Mouse (Mus musculus) embryonic facial prominence, embryonic 10.5 days (tissue): ENCODE data around the gene Syde2. TPM values are rescaled to one million over a fixed set of nuclear protein-coding genes. Genes with fewer than 3 reads are reported as not detected.
A peak's percentile ranks its signal among the peaks of the same experiment; 100 is the strongest.

Experiments used
- DNase-seq: peaks from one replicate; pipeline ENCODE4 v3.0.0-alpha.2; 2017; ENCODE audit warnings: low spot score
- H3K27ac ChIP-seq: fragments of 300-500 bp; sonication (generic); replicated peaks from 2 replicates; pipeline ENCODE4 v1.5.1; 2016; ENCODE audit warnings: mild to moderate bottlenecking
- H3K27me3 ChIP-seq: fragments of 300-500 bp; sonication (generic); replicated peaks from 2 replicates; pipeline ENCODE4 v1.6.1; 2016; ENCODE audit warnings: low read depth, mild to moderate bottlenecking; ENCODE audit not compliant: poor library complexity, severe bottlenecking
- H3K36me3 ChIP-seq: fragments of 300-500 bp; sonication (generic); replicated peaks from 2 replicates; pipeline ENCODE4 v1.6.1; 2016; ENCODE audit warnings: mild to moderate bottlenecking, moderate library complexity
- H3K4me1 ChIP-seq: fragments of 300-500 bp; sonication (generic); 2 replicates; pipeline ENCODE4 v1.6.1; 2016
- H3K4me3 ChIP-seq: fragments of 300-500 bp; sonication (generic); 2 replicates; pipeline ENCODE4 v1.5.1; 2016; ENCODE audit warnings: mild to moderate bottlenecking, moderate library complexity
- H3K9me3 ChIP-seq: fragments of 300-500 bp; sonication (generic); 2 replicates; pipeline ENCODE4 v1.6.1; 2016; ENCODE audit warnings: mild to moderate bottlenecking
- WGBS: fragments of 180-500 bp; shearing (Covaris S2); methylation state at CpG from one replicate; pipeline ENCODE4 v1.1.7; 2016; 5-methylcytosine and 5-hydroxymethylcytosine counted together
- polyA plus RNA-seq: library from polyadenylated mRNA; unstranded; fragments of >200 nt; fragmentation: Nextera tagmentation; extraction: Ambion mirVana; gene quantifications from 2 replicates; pipeline ENCODE4 v1.2.1, GENCODE M21; 2016

Gene Syde2
- polyA plus RNA-seq, 1 experiment from 2014 or later: 1.4 TPM

DNA sequence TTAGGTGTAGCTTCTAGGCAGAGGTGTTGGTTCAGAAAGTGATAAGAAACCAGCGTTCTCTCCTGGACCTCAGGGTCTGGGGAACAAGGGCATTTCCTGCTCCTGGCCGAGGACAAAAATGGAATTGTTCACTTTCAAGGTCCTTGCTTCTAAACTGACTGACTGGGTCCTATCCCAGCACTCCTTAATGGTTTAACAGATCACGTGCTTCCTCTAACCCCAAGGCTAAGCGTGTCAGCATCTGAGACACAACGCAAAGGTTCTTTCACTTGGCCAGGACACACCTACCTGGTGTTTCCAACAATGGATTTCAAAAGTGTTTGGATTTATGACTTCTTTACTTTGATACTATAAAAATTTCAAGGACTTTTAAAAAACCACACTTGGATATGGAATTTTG, 62.3 kb downstream of the Syde2 start:
- DNase-seq: no peak
- Histone ChIP-seq H3K4me1 (peaks cover 24% of the 10 kb centered on the region), H3K4me3 (no peak overlapping the region), H3K27ac (no peak overlapping the region), H3K27me3 (peaks cover 15% of the 10 kb centered on the region; the same call in 1 of the 2 replicates), H3K36me3 (no peaks in the 10 kb centered on the region), H3K9me3 (no peaks in the 10 kb centered on the region)
- 77% methylated on average over 5 of the region's 5 CpGs for WGBS

DNA sequence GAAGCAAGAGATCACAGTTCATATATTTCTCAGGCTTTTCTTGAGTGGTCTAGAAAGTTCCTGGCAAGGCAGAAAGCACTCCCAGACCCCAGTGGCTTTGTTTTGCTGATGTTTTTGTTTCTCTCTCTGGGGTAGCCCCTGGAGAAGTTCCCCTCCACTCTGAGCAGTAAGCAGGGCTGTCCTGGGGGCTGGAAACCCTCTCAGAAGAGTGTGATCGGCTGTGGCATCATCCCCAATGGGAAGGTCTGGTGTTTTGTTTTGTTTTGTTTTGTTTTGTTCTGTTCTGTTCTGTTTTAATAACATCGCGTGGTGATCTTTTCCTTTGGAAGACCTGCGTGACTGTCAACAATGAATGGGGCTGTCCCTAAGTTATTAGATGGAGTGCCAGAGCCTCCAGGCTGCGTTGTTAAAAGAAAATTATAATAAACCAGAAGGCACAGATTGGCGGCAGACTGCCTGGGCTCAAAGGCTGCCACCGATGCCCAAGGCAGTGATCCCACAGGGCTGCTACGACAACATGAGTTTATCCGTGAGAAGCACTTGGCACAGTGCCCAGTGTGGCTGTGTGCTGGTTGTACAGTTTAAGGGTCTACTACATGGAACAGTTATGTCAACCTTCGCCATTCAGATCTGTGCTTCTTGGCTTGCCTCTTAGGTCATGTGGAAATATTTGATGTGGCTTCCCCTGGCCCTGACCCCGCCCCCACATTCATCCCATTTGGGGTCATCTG, 63.8 kb downstream of the Syde2 start:
- WGBS: 74% methylated on average over 11 of the region's 11 CpGs
- Histone ChIP-seq H3K4me3 (no peak overlapping the region), H3K9me3 (no peaks in the 10 kb centered on the region), H3K27me3 (peaks cover 20% of the 10 kb centered on the region; the same call in 1 of the 2 replicates), H3K27ac (no peak overlapping the region), H3K4me1 (peaks cover 20% of the 10 kb centered on the region), H3K36me3 (no peaks in the 10 kb centered on the region)
- DNase-seq: no peak

DNA sequence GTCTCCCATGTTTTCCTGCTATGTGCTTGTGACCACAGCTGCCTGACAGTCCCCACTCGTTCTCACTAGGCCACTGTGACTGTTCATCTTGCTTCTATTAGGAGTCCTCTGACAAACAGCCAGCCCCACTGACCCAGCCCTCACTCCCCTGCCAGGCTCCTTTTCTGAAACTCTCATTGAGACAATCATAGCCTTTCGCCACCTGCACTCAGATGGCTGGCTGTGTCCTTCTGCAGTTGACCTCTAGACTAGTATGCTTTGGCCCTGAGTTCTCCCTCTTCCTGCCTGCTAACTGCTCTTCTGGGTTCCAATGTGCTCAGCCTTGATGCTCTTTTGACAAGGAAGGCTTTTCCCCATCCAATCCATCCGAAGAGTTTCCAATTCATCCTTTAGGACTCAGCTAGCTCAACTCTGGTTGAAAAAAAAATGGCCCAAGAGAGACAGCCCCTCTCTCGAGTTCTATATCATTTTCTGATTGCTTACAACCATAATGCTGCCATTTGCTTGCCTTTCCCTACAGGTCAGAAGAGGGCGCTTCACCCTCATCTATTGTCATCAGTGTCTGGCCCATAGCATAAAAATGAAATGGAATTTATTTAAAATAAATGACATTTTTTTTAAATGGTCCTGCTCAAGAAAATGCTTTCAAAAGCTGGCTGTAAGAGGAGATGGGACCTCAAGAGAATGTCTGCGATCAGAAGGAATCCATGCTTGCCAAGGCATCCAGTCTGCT, 65.6 kb downstream of the Syde2 start:
- Histone ChIP-seq H3K27me3 (peaks cover 24% of the 10 kb centered on the region; the same call in 1 of the 2 replicates), H3K27ac (no peak overlapping the region), H3K4me1 (peaks cover 6% of the 10 kb centered on the region; the same call in 1 of the 2 replicates), H3K4me3 (no peak overlapping the region), H3K36me3 (no peaks in the 10 kb centered on the region), H3K9me3 (no peaks in the 10 kb centered on the region)
- 70% methylated on average over 6 of the region's 6 CpGs for WGBS
- no peak for DNase-seq

DNA sequence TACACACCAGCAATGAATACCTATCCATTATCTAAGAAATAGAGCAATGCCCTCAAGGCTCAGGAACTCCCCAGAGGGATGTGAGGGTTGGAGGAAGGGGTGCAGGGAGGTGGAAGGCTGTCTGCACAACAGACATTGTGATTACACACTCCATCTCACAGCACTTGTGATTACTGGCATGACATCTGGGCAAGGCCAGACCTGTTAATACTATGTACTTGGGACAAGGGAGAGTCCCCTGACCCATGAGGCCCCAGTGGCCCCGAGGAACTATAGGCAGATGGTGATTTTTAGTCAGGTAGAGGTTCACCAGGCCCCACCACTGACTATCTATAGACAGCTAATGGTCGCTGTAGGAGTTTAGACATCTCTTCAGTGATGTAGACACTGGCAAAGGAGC, 66.2 kb downstream of the Syde2 start:
- H3K4me1 ChIP-seq: peaks cover 6% of the 10 kb centered on the region; the same call in 1 of the 2 replicates
- no peaks in the 10 kb centered on the region for H3K9me3 ChIP-seq
- peaks cover 19% of the 10 kb centered on the region; the same call in 1 of the 2 replicates for H3K27me3 ChIP-seq
- H3K27ac ChIP-seq: no peak overlapping the region
- WGBS: 76% methylated on average over 2 of the region's 2 CpGs
- no peaks in the 10 kb centered on the region for H3K36me3 ChIP-seq
- DNase-seq: no peak
- no peak overlapping the region for H3K4me3 ChIP-seq

DNA sequence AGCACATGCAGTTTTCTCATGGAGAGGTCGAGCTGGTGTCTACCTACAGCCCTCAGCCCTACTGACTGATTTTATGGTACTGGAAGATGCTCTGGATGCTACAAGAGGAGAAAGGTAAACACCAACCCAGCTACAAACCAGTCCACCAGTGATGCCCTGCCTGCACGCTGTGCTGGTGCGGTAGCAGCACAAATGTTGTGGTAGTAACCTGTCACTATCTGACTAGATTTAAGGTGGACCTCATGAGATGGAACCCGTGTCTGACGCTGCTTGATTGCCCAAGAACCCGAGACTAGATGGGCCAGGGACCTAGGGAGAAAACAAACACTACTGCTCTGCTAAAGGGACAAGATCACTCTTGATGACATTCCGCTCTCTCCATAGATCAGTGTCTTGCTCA, 69.5 kb downstream of the Syde2 start:
- H3K4me3 ChIP-seq: no peak overlapping the region
- no peaks in the 10 kb centered on the region for H3K9me3 ChIP-seq
- H3K36me3 ChIP-seq: no peaks in the 10 kb centered on the region
- H3K27me3 ChIP-seq: 0 out of 2 replicates have a peak, but pooled peaks cover 12% of the 10 kb centered on the region
- H3K27ac ChIP-seq: no peak overlapping the region
- WGBS: 86% methylated on average over 7 of the region's 7 CpGs
- H3K4me1 ChIP-seq: peaks cover 6% of the 10 kb centered on the region
- no peak for DNase-seq

DNA sequence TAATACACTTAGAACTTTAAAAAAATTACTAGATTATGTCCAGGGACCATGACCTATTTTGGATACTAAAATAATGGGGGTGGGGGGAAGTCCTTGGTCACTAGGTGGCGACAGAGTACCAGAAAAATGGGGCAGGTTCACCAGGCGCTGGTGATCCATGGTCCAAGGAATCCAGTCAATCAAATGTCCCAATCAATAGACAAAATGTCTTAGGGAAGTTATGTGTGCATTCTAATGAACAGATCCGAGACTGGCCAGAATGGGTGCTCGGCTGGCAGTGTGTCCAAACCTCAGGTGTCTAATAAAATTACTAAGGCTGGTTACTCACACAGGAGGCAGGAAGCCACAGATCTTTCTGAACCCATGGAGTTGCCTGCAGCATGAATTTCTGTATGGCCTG, 70.6 kb downstream of the Syde2 start:
- 10% methylated on average over 4 of the region's 4 CpGs for WGBS
- Histone ChIP-seq H3K27ac (no peak overlapping the region), H3K27me3 (0 out of 2 replicates have a peak, but pooled peaks cover 9% of the 10 kb centered on the region), H3K36me3 (no peaks in the 10 kb centered on the region), H3K4me1 (peaks cover 6% of the 10 kb centered on the region), H3K4me3 (no peak overlapping the region), H3K9me3 (no peaks in the 10 kb centered on the region)
- DNase-seq: peak; percentile 68

DNA sequence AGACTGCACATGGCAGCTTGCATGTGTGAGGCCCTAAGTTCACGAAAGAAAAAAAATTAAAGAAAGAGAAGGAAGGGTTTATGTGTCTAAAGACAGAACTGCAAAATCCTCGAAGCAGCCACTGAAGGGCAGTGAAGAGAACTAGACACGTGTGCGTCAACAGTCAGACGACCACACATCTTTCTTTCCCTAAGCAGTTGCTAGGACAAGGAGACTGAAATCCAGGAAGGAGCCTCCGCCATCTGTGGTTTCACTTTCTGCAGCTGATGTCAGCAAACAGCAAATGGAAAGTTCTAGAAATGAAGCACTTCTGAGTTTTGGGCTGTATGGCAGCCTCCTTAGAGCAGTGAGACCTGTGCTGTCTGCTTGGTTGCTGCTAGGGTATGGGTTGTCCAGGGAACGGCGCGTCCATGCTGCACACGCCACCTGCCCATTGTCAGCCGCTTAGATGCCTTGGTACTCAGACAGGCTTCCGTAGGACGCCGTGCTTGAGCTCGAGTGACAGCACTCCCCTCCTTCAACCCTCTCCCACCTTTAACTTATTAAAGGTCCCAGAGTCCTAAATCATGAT, 71.8 kb downstream of the Syde2 start:
- H3K27ac ChIP-seq: no peak overlapping the region
- WGBS: 81% methylated on average over 15 of the region's 15 CpGs
- peaks cover 6% of the 10 kb centered on the region for H3K4me1 ChIP-seq
- no peak for DNase-seq
- no peaks in the 10 kb centered on the region for H3K9me3 ChIP-seq
- no peaks in the 10 kb centered on the region for H3K36me3 ChIP-seq
- H3K4me3 ChIP-seq: no peak overlapping the region
- 0 out of 2 replicates have a peak, but pooled peaks cover 9% of the 10 kb centered on the region for H3K27me3 ChIP-seq

DNA sequence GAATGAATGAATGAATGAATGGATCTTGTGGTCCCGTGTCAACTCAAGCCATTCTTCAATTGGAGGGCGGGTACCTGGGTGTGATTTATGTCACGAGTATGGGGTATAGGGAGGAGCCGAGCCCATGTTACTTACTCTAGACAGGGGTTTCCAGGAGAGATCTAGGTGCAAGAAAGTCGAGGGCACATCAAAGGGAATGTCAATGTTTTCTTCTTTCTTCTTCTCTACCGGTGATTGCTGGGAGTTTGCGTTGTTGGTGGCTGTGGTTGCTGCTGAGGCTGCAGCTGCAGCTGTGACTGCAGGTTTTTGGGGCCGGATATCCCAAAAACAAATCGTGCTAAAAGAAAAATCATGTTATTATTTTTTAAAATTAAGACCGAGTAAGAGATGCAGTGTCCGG, 75.5 kb downstream of the Syde2 start:
- H3K9me3 ChIP-seq: no peaks in the 10 kb centered on the region
- no peaks in the 10 kb centered on the region for H3K36me3 ChIP-seq
- H3K27me3 ChIP-seq: no peaks in the 10 kb centered on the region
- WGBS: 89% methylated on average over 11 of the region's 11 CpGs
- H3K4me1 ChIP-seq: peaks cover 6% of the 10 kb centered on the region
- DNase-seq: no peak
- H3K4me3 ChIP-seq: no peak overlapping the region
- no peak overlapping the region for H3K27ac ChIP-seq

DNA sequence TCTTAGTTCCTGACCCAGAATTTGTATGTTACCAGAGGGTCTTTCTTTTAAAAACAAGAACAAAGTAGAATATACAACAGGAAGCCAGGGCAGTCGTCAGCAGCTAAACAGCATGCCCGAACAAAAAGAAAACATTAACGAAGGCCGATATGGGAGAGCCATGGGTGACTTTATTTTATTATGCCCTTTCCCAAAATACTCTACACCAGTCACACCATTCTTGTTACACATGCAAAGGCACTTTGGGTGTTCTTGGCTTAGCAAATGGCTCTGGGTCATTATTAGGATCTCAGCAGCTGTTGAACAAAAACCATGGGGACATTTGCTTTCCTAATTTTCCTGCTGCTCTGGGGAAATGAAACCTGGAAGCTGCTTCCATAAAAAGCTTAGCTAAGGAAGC, 81.6 kb downstream of the Syde2 start:
- Histone ChIP-seq H3K27me3 (no peaks in the 10 kb centered on the region), H3K27ac (no peak overlapping the region), H3K4me3 (no peak overlapping the region), H3K4me1 (no peaks in the 10 kb centered on the region), H3K36me3 (no peaks in the 10 kb centered on the region), H3K9me3 (no peaks in the 10 kb centered on the region)
- 80% methylated on average over 4 of the region's 4 CpGs for WGBS
- no peak for DNase-seq

Other genes starting within 250 kb of the Syde2 start
- gene Ddah1, start 229.2 kb upstream of the Syde2 start, polyA plus RNA-seq: 16.5 and 22.4 TPM in 2 replicates
- gene Bcl10, start 65.1 kb upstream of the Syde2 start, polyA plus RNA-seq: 41.4 and 44.1 TPM in 2 replicates
- gene 2410004B18Rik, start 49.9 kb upstream of the Syde2 start, polyA plus RNA-seq: 51.1 and 53.1 TPM in 2 replicates
- 0.24 and 0.40 TPM in 2 replicates for gene Wdr63, start 120.3 kb downstream of the Syde2 start, polyA plus RNA-seq
- 8.7 and 8.8 TPM in 2 replicates for gene Mcoln3, start 129.6 kb downstream of the Syde2 start, polyA plus RNA-seq
- 0.12 and 0.18 TPM in 2 replicates for gene Mcoln2, start 162.0 kb downstream of the Syde2 start, polyA plus RNA-seq
- 0.55 and 0.72 TPM in 2 replicates for gene Lpar3, start 233.1 kb downstream of the Syde2 start, polyA plus RNA-seq